Mouse (Mus musculus): ENCODE results near the gene Rnf5. TPM values are rescaled to one million over a fixed set of nuclear protein-coding genes. Genes with fewer than 3 reads are reported as not detected.

Rnf5 gene
- polyA plus RNA-seq, 1 experiment from 2014 or later = 185 TPM

DNA sequence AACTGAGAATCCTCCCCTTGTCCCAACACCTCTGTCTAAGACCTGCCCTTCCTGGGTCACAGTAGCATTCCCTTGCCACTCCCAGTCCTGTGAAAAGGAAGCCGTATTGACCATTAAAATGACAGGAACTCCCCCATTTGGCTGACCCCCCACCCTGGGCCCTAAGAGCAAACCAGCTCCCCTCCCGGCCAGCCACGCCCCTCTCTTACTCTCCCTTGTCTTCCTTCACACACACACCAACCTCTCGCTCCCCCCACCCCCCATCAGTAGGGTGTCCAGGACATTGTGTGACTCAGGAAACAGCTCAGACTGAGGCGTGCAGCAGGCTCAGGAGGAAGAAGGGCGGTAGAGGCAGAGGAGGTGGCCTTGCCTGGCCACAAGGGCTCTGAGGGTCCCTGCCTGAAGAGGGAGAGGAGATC lies 39.5 kb downstream of the Rnf5 start, which contains the start of gene Notch4:
Gene Notch4 (plus strand): TSS at position 266 of the 419 bp plus-strand sequence.
- WGBS = 19% methylated on average over 6 of the region's 6 CpGs
- no peaks in the 10 kb centered on the region for H3K36me3 ChIP-seq (replicated peaks)
- peaks cover 27% of the 10 kb centered on the region for H3K4me1 ChIP-seq
- H3K4me3 ChIP-seq = peak within 1 kb of the TSS; percentile 24
- peaks cover 10% of the 10 kb centered on the region; the same call in 1 of the 2 replicates for H3K27me3 ChIP-seq (ENCODE audit: poor library complexity, severe bottlenecking)
- H3K9me3 ChIP-seq = 0 out of 2 replicates have a peak, but pooled peaks cover 3% of the 10 kb centered on the region
- peak within 1 kb of the TSS; percentile 68 for H3K27ac ChIP-seq
- DNase-seq (ENCODE audit: extremely low spot score, low spot score) = no peak

GRCm38 (mm10) chr17:34563354-34563753 lies 40.1 kb downstream of the Rnf5 start:
- no peak for DNase-seq (ENCODE audit: extremely low spot score, low spot score)
- Histone ChIP-seq H3K36me3 (replicated peaks) (no peaks in the 10 kb centered on the region), H3K4me1 (peaks cover 27% of the 10 kb centered on the region), H3K27ac (no peak overlapping the region), H3K4me3 (no peak overlapping the region), H3K27me3 (ENCODE audit: poor library complexity, severe bottlenecking) (peaks cover 10% of the 10 kb centered on the region; the same call in 1 of the 2 replicates), H3K9me3 (0 out of 2 replicates have a peak, but pooled peaks cover 3% of the 10 kb centered on the region)
- WGBS = 83% methylated on average over 11 of the region's 11 CpGs

DNA sequence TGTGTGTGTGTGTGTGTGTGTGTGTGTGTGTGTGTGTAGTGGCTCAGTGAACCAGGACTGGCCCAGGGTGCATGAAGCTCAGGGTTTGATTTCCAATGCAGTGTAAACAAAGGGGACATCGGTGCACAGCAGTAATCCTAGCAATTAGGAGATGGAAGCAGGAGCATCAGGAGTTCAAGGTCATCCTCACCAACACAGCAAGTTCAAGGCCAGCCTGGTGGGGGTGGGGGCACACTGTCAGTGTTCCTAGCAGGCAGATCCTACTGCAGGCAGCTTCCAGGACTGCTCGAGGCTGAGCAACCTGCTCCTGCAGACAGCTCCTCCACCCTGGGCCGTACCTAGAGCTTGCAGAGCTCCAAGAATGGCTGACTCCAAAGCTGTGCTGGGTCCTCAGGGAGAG lies 40.9 kb downstream of the Rnf5 start:
- Histone ChIP-seq H3K4me1 (peaks cover 27% of the 10 kb centered on the region), H3K4me3 (no peak overlapping the region), H3K9me3 (0 out of 2 replicates have a peak, but pooled peaks cover 3% of the 10 kb centered on the region), H3K36me3 (replicated peaks) (no peaks in the 10 kb centered on the region), H3K27me3 (ENCODE audit: poor library complexity, severe bottlenecking) (peaks cover 10% of the 10 kb centered on the region; the same call in 1 of the 2 replicates), H3K27ac (no peak overlapping the region)
- no peak for DNase-seq (ENCODE audit: extremely low spot score, low spot score)
- WGBS = 72% methylated on average over 3 of the region's 3 CpGs

DNA sequence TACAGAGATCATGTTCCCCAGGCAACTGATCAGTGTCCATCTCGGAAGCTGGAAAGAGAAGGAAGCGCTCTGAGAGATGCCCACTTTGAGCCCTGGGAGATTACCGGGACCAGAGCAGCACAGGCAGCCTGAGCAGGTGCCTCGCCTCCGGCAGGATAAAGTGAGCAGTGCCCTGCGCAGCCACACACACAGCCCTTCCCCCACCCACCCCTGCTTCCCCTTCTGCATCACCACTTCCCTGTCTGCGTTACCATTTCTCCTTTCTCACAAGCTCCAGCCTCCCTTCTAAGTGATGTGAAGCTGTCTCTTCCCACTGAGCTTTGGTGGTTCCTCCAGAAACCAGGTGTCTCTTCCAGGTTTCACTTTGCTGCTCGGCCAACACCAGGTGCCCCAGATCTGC lies 42.3 kb downstream of the Rnf5 start:
- H3K36me3 ChIP-seq (replicated peaks) = no peaks in the 10 kb centered on the region
- no peak overlapping the region; the same call in 1 of the 2 replicates for H3K4me3 ChIP-seq
- 0 out of 2 replicates have a peak, but pooled peaks cover 3% of the 10 kb centered on the region for H3K9me3 ChIP-seq
- no peak for DNase-seq (ENCODE audit: extremely low spot score, low spot score)
- peaks cover 7% of the 10 kb centered on the region; the same call in 1 of the 2 replicates for H3K27me3 ChIP-seq (ENCODE audit: poor library complexity, severe bottlenecking)
- H3K4me1 ChIP-seq = peaks cover 27% of the 10 kb centered on the region
- 40% methylated on average over 8 of the region's 8 CpGs for WGBS
- H3K27ac ChIP-seq = peak overlapping the region; percentile 20; the same call in 1 of the 2 replicates

DNA sequence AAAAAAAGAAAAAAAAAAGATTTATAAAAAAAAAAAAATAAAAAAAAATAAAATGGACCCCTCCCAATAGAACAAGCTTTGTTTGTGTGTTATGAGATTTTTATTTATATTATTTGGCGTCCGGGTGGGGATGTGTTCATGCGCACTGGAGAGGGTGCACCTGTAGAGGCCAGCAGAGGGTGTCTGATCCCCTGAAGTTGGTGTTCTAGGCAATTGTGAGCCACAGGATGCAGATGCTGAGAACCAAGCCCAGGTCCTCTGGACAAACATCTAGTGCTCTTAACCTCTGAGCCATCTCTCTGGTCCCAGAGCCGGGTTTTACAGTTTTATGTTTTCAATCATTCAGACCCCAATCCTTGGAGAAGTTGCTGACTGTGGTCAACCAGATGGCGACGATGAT lies 43.1 kb downstream of the Rnf5 start:
- WGBS = 88% methylated on average over 6 of the region's 6 CpGs

DNA sequence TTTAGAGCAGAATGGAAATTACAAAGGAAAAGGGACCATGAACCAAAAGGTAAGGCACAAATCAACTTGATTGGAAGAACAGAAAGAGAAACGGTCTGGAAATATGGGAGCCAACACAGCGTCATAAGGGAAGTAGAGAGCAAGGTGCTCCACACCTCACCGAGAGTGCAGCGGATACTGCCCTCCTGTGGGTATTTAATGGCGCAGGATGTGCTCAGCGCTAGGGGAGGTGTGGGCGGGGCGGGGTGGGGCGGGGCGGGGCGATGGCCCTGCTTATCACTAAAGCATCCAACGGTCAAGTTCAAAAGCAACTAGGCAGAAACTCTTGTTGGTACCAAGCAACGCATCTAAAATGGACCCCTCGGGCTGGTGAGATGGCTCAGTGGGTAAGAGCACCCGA lies 43.6 kb downstream of the Rnf5 start:
- no peak overlapping the region for H3K4me3 ChIP-seq
- H3K27ac ChIP-seq = no peak overlapping the region
- no peak for DNase-seq (ENCODE audit: extremely low spot score, low spot score)
- peaks cover 4% of the 10 kb centered on the region; the same call in 1 of the 2 replicates for H3K27me3 ChIP-seq (ENCODE audit: poor library complexity, severe bottlenecking)
- 28% methylated on average over 15 of the region's 15 CpGs for WGBS
- H3K36me3 ChIP-seq (replicated peaks) = no peaks in the 10 kb centered on the region
- peaks cover 22% of the 10 kb centered on the region for H3K4me1 ChIP-seq
- no peaks in the 10 kb centered on the region for H3K9me3 ChIP-seq

More for the DNA sequence above, 43.1 kb downstream of the Rnf5 start:
- peaks cover 27% of the 10 kb centered on the region for H3K4me1 ChIP-seq
- no peak overlapping the region for H3K27ac ChIP-seq
- no peak for DNase-seq (ENCODE audit: extremely low spot score, low spot score)
- no peaks in the 10 kb centered on the region for H3K36me3 ChIP-seq (replicated peaks)
- H3K9me3 ChIP-seq = no peaks in the 10 kb centered on the region
- H3K27me3 ChIP-seq (ENCODE audit: poor library complexity, severe bottlenecking) = peaks cover 7% of the 10 kb centered on the region; the same call in 1 of the 2 replicates
- no peak overlapping the region for H3K4me3 ChIP-seq

DNA sequence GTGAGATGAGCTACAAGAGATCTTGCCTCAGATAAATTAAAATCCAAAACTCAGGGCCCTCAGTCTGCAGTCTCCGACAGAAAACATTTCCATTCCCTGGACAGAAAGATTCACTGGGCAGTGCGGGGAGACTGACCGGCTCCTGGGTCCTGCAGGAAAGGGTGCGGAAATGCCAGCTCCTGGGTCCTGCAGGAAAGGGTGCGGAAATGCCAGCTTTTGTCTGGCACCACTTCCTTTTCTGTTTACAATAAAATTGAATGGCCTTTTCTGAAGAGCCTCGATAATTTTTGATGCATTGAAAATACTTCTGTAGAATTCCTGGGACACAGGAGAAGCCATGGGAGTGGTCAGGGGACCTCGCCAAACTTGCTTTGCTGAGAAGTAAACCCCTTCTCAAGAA lies 44.4 kb downstream of the Rnf5 start:
- whole genome bisulfite sequencing = 90% methylated on average over 7 of the region's 7 CpGs

DNA sequence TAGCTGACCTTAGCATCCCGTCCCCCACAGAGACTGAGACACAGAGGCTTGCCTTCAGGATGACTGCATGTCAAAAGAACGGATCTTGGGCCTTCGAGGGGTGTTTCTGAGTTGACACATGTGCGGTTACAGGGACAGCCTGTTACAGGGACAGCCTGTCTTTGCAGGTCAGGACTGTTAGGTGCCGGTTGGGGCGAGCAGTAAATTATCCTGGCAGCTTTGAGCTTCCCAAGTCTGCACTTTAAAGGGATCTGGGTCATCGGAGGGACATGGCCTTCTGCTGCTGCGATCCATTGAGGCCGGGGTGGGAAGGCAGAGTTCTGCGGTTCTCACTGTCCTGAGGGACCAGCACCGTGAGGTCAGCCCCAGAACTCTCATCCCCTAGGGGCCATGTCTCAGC lies 46.1 kb downstream of the Rnf5 start:
- WGBS = 85% methylated on average over 11 of the region's 11 CpGs
- H3K36me3 ChIP-seq (replicated peaks) = no peaks in the 10 kb centered on the region
- H3K9me3 ChIP-seq = no peaks in the 10 kb centered on the region
- H3K27ac ChIP-seq = no peak overlapping the region
- no peaks in the 10 kb centered on the region; the same call in 1 of the 2 replicates for H3K27me3 ChIP-seq (ENCODE audit: poor library complexity, severe bottlenecking)
- H3K4me3 ChIP-seq = no peak overlapping the region
- DNase-seq (ENCODE audit: extremely low spot score, low spot score) = no peak
- H3K4me1 ChIP-seq = peaks cover 7% of the 10 kb centered on the region

More for the DNA sequence above, 44.4 kb downstream of the Rnf5 start:
- H3K27ac ChIP-seq = no peak overlapping the region
- peaks cover 3% of the 10 kb centered on the region; the same call in 1 of the 2 replicates for H3K27me3 ChIP-seq (ENCODE audit: poor library complexity, severe bottlenecking)
- DNase-seq (ENCODE audit: extremely low spot score, low spot score) = no peak
- H3K4me1 ChIP-seq = peaks cover 14% of the 10 kb centered on the region
- no peak overlapping the region for H3K4me3 ChIP-seq
- no peaks in the 10 kb centered on the region for H3K36me3 ChIP-seq (replicated peaks)
- H3K9me3 ChIP-seq = no peaks in the 10 kb centered on the region

DNA sequence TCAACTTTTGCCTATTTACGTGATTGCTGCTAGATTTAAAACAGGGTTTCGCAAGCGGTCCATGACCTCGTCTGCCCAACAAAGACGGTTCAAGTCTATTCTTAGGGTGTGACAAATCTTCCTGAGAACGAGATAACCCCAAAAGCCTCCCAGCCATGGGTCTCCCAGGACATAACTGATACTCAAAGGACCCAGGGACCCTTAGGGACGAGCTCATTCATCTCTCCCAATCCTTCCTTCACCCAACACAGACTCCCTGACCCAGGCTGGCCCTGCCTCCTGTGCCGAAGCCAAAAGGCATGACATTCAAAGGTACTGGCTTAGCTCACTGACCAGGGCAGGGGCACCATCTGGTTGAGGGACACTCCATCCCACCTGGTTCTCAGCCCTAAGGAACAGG lies 47.1 kb downstream of the Rnf5 start:
- no peak for DNase-seq (ENCODE audit: extremely low spot score, low spot score)
- H3K36me3 ChIP-seq (replicated peaks) = no peaks in the 10 kb centered on the region
- H3K4me3 ChIP-seq = no peak overlapping the region
- 88% methylated on average over 8 of the region's 8 CpGs for WGBS
- H3K4me1 ChIP-seq = peaks cover 6% of the 10 kb centered on the region
- no peaks in the 10 kb centered on the region for H3K9me3 ChIP-seq
- H3K27ac ChIP-seq = no peak overlapping the region
- H3K27me3 ChIP-seq (ENCODE audit: poor library complexity, severe bottlenecking) = no peaks in the 10 kb centered on the region; the same call in 1 of the 2 replicates

DNA sequence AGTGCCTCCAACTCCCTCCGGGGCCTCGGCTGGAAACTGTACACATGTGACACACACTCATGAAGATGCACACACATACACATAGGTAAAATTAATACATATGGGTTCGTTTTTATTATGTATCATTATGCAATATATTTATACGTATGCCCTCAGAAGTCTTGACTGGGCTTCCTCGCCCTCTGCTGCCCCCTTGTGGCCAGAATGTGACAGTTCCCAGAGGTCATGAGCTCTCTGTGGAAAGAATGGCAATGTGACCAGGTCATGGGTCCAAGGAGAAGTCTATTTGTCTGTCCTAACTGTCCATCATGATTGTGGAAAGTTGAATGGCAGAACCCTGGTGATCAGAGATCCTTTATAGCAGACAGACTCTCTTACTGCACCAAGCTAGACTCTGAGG lies 48.0 kb downstream of the Rnf5 start:
- H3K27ac ChIP-seq = no peak overlapping the region
- no peaks in the 10 kb centered on the region for H3K9me3 ChIP-seq
- peak; percentile 64 for DNase-seq (ENCODE audit: extremely low spot score, low spot score)
- no peaks in the 10 kb centered on the region for H3K36me3 ChIP-seq (replicated peaks)
- no peaks in the 10 kb centered on the region for H3K27me3 ChIP-seq (ENCODE audit: poor library complexity, severe bottlenecking)
- 28% methylated on average over 5 of the region's 5 CpGs for WGBS
- no peaks in the 10 kb centered on the region for H3K4me1 ChIP-seq
- H3K4me3 ChIP-seq = no peak overlapping the region

Other genes with a start within 250 kb of the Rnf5 start
- not detected in 2 replicates for gene Btnl2, start 248.9 kb downstream of the Rnf5 start, polyA plus RNA-seq (2016; fragmentation: Nextera tagmentation; extraction: Ambion mirVana)
- gene Btnl1, start 226.6 kb downstream of the Rnf5 start, polyA plus RNA-seq (2016; fragmentation: Nextera tagmentation; extraction: Ambion mirVana) = not detected in 2 replicates
- 1.3 and 1.6 TPM in 2 replicates for gene BC051142, start 204.9 kb downstream of the Rnf5 start, polyA plus RNA-seq (2016; fragmentation: Nextera tagmentation; extraction: Ambion mirVana)
- gene Btnl4, start 126.4 kb downstream of the Rnf5 start, polyA plus RNA-seq (2016; fragmentation: Nextera tagmentation; extraction: Ambion mirVana) = not detected in 2 replicates
- not detected in 2 replicates for gene Btnl6, start 86.3 kb downstream of the Rnf5 start, polyA plus RNA-seq (2016; fragmentation: Nextera tagmentation; extraction: Ambion mirVana)
- 6.1 and 7.0 TPM in 2 replicates for gene Notch4, start 39.4 kb downstream of the Rnf5 start, polyA plus RNA-seq (2016; fragmentation: Nextera tagmentation; extraction: Ambion mirVana)
- 5.9 and 6.5 TPM in 2 replicates for gene Gpsm3, start 13.9 kb downstream of the Rnf5 start, polyA plus RNA-seq (2016; fragmentation: Nextera tagmentation; extraction: Ambion mirVana)
- gene Pbx2, start 12.4 kb downstream of the Rnf5 start, polyA plus RNA-seq (2016; fragmentation: Nextera tagmentation; extraction: Ambion mirVana) = 15.6 and 15.7 TPM in 2 replicates
- 2.3 TPM in 2 replicates for gene Ager, start 5.8 kb downstream of the Rnf5 start, polyA plus RNA-seq (2016; fragmentation: Nextera tagmentation; extraction: Ambion mirVana)
- 60.8 and 62.7 TPM in 2 replicates for gene Agpat1, start 572 bp upstream of the Rnf5 start, polyA plus RNA-seq (2016; fragmentation: Nextera tagmentation; extraction: Ambion mirVana)
- 1.6 and 3.1 TPM in 2 replicates for gene Egfl8, start 12.3 kb upstream of the Rnf5 start, polyA plus RNA-seq (2016; fragmentation: Nextera tagmentation; extraction: Ambion mirVana)
- gene Ppt2, start 24.8 kb upstream of the Rnf5 start, polyA plus RNA-seq (2016; fragmentation: Nextera tagmentation; extraction: Ambion mirVana) = 22.1 and 22.4 TPM in 2 replicates
- 0.54 and 0.62 TPM in 2 replicates for gene Prrt1, start 25.8 kb upstream of the Rnf5 start, polyA plus RNA-seq (2016; fragmentation: Nextera tagmentation; extraction: Ambion mirVana)
- gene Fkbpl, start 41.1 kb upstream of the Rnf5 start, polyA plus RNA-seq (2016; fragmentation: Nextera tagmentation; extraction: Ambion mirVana) = 14.8 and 15.5 TPM in 2 replicates
- gene Atf6b, start 43.5 kb upstream of the Rnf5 start, polyA plus RNA-seq (2016; fragmentation: Nextera tagmentation; extraction: Ambion mirVana) = 105 and 106 TPM in 2 replicates
- gene Tnxb, start 66.8 kb upstream of the Rnf5 start, polyA plus RNA-seq (2016; fragmentation: Nextera tagmentation; extraction: Ambion mirVana) = not detected in 2 replicates
- not detected in 2 replicates for gene C4b, start 140.2 kb upstream of the Rnf5 start, polyA plus RNA-seq (2016; fragmentation: Nextera tagmentation; extraction: Ambion mirVana)
- not detected in 2 replicates for gene Cyp21a1, start 200.9 kb upstream of the Rnf5 start, polyA plus RNA-seq (2016; fragmentation: Nextera tagmentation; extraction: Ambion mirVana)
- gene Stk19, start 233.3 kb upstream of the Rnf5 start, polyA plus RNA-seq (2016; fragmentation: Nextera tagmentation; extraction: Ambion mirVana) = 28.6 and 31.6 TPM in 2 replicates
- gene Dxo, start 233.3 kb upstream of the Rnf5 start, polyA plus RNA-seq (2016; fragmentation: Nextera tagmentation; extraction: Ambion mirVana) = 80.2 and 83.0 TPM in 2 replicates
- gene Skiv2l, start 246.5 kb upstream of the Rnf5 start, polyA plus RNA-seq (2016; fragmentation: Nextera tagmentation; extraction: Ambion mirVana) = 58.0 and 58.3 TPM in 2 replicates
- 150 and 153 TPM in 2 replicates for gene Nelfe, start 246.7 kb upstream of the Rnf5 start, polyA plus RNA-seq (2016; fragmentation: Nextera tagmentation; extraction: Ambion mirVana)